Mouse (Mus musculus): ENCODE measurements around the gene Trove2.
"Not testable (repeated sequence)": the region's sequence is repeated elsewhere in the genome, so short reads cannot be mapped to it uniquely, and the experiment has no call there.

The Trove2 gene

DNA sequence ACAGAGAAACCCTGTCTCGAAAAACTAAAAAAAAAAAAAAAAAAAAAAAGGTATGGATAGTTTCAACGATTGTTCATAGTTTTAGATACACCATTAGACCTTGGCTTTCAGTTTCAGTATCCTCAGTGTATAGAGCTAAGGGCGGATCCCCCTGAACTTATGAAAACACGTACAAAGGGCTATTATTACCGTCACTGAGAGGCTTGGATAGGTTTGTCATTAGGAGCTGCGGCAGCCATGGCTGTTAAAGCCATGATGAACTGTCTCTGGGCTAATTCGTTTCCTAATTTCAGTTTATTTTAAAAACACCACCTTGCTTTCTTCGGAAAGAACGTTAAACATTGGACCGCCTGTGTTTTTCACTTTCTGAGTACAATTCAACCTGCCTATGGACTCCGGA, 38.1 kb downstream of the Trove2 start:
- DNase-seq (ENCODE audit: low spot score) = no peak

DNA sequence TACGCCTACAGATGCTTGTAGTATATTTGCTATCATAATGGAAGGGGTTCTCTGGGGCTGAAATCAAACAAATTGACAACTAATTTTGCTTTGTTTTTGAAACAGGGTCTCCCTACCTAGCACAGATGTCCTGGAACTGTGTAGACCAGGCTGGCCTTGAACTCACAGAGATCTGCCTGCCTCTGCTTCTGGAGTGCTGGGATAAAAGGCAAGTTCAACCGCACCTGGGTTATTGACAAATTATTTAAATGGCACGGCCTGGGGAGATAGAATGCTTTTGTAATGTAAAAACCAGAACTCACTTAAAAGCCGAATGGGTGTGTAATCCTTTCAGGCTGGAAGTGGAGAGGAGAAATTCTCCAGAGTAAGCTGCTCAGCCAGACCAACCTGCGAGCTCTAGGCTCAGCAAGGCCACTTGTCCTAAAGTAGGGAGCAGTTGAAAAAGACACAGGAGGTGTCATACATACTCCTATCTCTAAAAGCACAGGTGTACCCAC, 42.9 kb downstream of the Trove2 start:
- DNase-seq (ENCODE audit: low spot score) = no peak

DNA sequence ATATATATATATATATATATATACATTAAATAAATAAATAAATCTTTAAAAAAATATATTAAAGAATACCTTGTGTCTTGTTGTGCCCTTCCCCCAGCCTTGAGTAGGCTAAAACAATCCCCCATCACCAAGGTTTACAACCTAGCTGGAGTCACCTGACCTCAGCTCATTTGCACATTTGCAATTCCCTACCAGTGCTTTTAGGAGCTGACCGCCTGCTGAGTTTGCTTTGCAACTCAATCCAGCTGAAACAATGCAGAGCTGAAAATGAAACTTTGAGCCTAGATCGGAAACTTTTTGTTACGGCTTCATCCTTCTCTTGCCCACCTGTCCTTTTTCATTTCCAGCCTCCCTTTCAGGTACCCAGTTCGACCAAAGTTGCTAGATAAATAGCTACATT, 45.2 kb downstream of the Trove2 start:
- DNase-seq (ENCODE audit: low spot score) = no peak

DNA sequence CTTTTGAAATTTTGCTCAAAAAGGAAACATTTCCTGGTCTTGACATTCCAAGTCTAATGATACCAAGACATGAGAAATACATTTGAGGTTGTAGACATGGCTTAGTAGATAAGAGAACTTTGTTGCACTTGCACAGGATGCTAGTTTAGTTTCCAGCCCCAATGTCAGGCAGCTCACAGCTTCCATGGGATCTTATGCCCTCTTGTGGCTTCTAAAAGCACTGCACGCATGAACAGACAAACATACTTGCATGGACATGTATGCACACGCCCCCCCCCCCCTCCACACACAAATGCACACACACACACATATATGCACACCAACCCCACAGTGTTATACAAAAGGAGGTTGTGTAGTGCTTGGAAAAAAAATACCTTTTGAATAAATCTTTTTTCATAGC, 46.0 kb downstream of the Trove2 start:
- DNase-seq (ENCODE audit: low spot score) = peak; percentile 17

DNA sequence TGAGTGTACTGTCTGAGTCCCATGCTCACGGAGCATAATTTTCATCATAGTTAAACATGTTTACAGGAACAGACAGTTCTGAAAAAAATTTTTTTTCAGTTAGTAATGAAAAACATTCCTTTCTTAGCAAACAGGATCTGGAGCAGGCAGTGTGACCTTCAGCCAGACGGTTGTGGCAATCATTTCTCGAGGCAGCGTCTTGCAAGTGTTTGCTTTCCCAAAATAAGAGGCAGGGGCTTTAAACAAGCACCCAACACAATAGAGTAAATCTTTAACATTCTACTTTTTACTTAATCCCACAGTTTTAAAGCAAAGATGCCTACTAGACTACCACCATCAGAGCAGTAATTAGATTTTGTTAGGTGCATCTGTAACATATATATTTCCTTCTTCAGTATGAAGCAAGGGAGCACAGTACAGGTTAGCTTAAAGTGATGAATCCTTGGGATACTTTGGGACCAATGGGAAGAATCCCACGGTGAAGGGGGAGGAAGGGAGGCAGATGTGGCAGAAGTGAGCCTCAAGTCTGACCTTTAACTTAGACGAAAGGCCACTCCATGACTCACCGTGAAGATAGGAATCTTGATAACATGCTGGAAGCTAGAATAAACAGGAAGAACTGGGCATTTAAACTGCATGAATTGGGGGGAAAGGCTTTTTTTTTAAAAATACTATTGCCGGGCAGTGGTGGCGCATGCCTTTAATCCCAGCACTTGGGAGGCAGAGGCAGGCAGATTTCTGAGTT, 49.0 kb downstream of the Trove2 start:
- no peak for DNase-seq (ENCODE audit: low spot score)

DNA sequence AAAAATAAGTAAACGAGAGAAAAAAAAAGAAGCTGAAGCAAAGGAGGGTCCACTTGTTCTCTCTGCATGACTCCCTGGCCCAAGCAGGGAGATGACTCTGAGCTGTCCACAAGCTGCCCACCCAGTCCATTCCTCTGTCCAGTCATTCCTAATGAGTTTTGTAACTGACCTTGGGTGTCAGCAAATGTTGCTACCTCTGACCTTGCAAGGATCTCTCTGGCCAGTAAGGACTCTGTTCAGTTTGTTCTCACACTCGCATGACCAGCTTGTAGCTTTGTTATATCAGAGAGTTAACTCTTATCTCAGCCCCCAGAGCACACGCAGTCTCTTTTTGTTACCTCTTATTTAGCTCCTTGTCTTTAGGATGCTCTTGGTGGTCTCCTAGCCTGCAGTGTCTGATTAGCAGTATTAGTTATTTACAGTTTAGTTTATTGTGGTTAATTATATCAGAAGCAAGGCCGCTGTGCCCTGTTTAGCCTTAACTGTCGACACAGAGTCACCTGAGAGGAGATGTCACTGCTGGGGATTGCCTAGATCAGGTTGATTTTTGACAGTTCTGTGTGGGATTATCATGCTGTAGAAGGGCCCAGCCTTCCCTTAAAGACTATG, 52.3 kb downstream of the Trove2 start:
- no peak for DNase-seq (ENCODE audit: low spot score)

DNA sequence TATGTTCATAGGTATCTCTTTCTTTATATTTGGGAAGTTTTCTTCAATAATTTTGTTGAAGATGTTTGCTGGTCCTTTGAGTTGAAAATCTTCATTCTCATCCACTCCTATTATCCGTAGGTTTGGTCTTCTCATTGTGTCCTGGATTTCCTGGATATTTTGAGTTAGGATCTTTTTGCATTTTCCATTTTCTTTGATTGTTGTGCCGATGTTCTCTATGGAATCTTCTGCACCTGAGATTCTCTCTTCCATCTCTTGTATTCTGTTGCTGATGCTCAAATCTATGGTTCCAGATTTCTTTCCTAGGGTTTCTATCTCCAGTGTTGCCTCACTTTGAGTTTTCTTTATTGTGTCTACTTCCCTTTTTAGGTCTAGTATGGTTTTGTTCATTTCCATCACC, 60.8 kb downstream of the Trove2 start, which contains the start of gene Glrx2:
Gene Glrx2 (plus strand): TSS at position 301 of the 400 bp plus-strand sequence.
- not testable (repeated sequence) for DNase-seq (ENCODE audit: low spot score)

DNA sequence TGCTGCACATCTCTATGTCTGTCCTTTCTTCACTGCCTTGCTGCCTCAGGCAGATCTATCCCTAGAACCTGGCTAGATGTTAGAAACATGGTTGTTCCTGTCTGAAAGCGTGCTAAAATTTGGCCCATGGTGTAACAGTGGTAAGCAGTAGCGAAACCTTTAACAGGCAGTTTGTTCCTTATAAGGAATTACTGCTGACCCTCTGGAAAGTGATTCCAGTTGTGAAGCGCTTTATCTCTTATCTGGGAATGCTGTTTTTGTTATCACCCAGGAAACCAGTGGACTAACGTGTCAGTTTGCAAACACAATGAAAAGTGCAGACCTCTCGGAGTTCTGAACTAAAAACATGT, 66.3 kb downstream of the Trove2 start:
- DNase-seq (ENCODE audit: low spot score) = no peak

DNA sequence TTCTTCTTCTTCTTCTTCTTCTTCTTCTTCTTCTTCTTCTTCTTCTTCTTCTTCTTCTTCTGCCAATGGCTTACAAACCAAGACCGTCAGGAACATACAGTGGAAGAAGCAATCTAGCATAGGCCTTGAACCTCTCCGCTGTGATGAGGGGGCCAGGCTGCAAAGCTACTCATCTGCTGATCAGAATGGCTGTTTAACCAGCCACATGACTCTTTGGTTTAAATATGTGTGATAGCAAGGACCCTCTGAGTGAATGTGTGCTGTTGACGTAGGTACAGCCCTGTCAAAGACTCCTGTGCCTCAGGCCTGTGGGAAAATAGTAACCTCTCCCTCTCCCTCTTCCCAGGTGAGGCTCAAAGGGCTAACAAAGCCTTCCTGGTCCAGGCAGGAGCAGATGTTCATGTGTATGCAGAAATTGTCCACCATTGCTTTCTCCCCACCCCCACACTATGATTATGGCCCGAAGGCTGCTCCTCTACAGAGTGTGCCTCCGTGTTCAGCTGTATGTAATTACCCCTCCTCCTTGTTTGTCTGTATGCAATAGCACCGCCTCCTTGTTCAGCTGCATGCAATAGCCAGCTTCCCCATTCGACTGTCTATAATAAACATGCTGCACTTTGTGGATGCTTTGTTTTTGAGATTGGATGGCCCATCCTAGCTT, 66.8 kb downstream of the Trove2 start:
- no peak for DNase-seq (ENCODE audit: low spot score)

DNA sequence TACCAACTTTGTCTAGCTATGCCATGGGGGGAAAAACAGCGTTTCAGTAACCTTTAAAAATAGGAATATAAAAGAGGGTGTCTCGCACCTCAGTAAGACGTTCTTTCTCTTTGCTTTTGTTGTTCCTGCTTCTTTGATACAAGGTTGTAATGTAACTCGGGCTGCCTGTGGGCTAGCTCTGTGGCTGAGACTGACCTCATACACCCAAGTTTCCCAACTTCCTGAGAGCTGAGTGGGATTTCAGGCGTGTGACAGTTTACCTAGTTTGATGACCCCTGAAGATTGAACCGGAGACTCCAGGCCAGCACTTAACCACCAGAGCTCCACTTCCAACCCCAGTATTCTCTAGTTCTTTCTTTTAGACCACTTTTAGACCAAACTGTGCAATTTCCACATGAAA, 68.5 kb downstream of the Trove2 start:
- no peak for DNase-seq (ENCODE audit: low spot score)

DNA sequence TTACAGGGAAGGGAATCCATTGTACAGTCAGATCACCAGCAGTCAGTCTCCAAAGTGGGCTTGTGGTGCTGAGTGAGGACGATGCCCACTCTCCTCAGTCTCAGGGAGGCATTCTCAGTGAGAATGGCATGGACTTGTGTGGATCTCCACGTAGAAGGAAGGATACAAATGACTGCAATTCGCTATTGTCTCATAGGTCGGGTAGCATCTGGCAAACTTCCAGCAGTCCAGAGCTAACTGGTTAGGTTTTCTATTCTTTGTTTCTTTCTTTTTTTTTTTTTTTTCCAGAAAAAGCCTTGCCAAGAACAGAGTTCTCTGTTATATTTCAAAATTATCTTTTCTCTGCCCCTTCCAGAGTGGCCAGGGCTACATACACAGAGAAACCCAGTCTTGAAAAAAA, 69.9 kb downstream of the Trove2 start:
- DNase-seq (ENCODE audit: low spot score) = no peak

DNA sequence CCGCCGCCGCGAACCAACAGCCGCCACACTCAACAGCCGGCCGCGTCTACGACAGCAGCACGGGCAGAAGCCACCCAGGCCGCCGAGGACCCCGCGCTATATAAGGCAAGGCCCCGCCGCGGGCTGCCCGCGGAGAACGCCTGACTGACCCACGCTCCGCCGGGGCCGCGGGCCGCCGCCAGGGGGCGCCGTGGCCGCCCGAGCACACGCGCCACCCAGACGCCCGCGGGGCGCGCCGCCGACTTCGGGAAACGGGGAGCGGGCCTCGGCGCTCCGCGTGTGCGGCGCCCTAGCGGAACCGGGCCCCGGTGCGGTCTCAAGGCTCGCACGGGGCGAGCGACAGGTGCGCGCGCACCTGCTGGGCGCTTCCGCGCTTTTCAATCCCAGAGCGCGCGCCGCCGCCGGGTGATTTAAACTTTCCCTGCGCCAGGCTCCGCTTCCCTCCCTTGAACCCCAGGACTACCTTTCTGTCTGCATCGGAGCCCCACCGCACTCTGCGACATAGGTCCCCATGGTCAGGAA, 74.1 kb downstream of the Trove2 start, which contains the start of gene Cdc73:
Gene Cdc73 (minus strand): TSS at position 153 of the 522 bp plus-strand sequence.
- DNase-seq (ENCODE audit: low spot score) = peak; percentile 90

DNA sequence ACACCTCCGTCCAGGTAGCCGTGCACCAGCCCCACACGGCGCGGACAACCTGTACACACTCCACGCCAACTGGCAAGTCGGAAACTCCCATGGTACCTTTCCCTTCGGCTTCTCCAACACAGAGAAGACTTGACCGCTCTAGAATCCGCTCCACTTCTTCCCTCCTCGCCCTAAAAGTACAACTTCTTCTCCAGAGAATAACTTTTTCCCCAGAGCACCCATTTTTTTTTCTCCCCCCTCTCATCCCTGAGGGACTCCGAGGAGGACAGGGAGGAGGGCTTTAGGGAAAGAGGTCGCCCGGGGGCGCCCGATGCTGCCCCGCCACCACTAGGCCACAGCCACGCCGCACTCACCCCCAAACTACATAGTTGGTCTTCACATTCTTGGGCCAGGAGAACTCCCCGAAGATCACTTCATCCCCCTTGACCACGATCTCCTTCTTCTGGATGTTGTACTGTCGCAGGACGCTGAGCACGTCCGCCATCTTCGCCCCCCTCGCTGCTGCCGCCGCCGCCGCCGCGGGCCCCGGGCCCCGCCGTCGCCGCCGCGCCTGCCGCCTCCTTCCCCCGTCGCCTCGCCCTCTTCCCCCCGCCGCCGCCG, 74.6 kb downstream of the Trove2 start:
- DNase-seq (ENCODE audit: low spot score) = peak; percentile 25

DNA sequence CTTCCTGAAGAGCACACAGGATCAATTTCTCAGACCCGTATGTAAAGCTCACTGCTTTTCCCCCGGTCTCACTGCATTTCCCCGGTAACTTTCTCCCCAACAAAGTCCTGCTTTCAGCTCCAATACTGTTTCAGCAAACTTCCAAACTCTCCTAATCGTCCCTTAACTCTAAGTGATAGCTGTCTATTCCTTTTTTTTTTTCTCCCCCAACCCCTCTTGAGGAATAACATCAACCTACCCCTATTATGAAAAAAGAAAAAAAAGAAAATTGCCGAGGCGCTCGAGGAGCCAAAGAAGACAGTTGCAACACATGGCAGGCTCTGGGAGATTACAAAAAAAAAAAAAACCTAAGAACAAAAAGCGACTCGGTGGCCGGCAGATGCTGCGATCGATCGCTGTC, 75.1 kb downstream of the Trove2 start:
- DNase-seq (ENCODE audit: low spot score) = no peak
